Mouse (Mus musculus) bone marrow, adult 2 months (tissue): ENCODE data around the gene Dqx1.
A peak's percentile ranks its signal among the peaks of the same experiment; 100 is the strongest.

Experiments
- CTCF ChIP-seq: fragments of 200-500 bp; IDR thresholded peaks from 2 replicates; pipeline ENCODE4 v1.5.1; 2011; ENCODE audit warnings: low read length, control low read depth; ENCODE audit not compliant: control insufficient read depth, insufficient read depth
- POLR2A ChIP-seq: fragments of 200-500 bp; IDR thresholded peaks from 2 replicates; pipeline ENCODE4 v1.6.1; 2011; ENCODE audit warnings: low read depth, mild to moderate bottlenecking, control low read depth, low read length, borderline replicate concordance; ENCODE audit not compliant: control insufficient read depth

DNA sequence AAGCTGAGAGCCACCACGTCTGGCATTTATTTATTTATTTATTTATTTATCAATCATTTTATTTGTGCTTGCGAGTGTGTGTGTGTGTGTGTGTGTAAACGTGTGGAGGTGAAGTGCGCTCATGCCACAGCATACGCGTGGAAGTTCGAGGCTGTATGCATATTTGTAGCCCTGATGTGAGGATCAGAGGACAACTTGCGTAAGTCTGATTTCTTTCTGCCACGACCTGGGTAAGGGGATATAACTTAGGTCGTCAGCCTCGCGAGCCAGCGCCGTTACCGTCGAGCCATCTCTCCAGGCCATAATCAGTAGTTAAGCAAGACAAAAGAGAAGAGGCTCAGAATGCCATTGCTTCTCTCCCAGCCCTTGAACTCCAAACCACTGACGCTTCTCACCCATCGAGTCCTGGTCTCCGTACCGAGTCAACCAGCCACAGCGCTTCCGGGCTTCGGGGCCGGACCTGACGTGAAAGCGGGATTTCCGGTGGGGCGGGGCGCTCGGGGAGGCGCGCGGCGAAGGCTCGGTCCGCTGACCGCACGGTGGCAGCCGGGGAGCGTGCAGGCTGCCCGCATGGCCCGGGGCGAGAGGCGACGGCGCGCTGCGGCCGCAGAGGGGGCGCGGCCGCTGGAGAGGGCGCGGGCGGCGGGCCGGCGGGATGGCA is 57.5 kb downstream of the Dqx1 start, which contains the start of gene Mogs:
- TF ChIP-seq CTCF = peak; percentile 48
- peak; percentile 96 for TF ChIP-seq POLR2A
